Mouse (Mus musculus): ENCODE measurements around the gene Nkx1-2. TPM values are rescaled to one million over a fixed set of nuclear protein-coding genes. Genes with fewer than 3 reads are reported as not detected.

Nkx1-2 gene
- total RNA-seq, 2 experiments from 2014 or later: not detected

- no peak for ATAC-seq (replicated peaks; ENCODE audit: poor library complexity, severe bottlenecking)
Observed at GRCm38 (mm10) chr7:132572738-132573137, 26.7 kb downstream of the Nkx1-2 start.

- ATAC-seq (replicated peaks; ENCODE audit: poor library complexity, severe bottlenecking): no peak
Observed at GRCm38 (mm10) chr7:132571481-132571880, 28.0 kb downstream of the Nkx1-2 start.

GRCm38 (mm10) chr7:132570071-132570470 is 29.4 kb downstream of the Nkx1-2 start:
- ATAC-seq (replicated peaks; ENCODE audit: poor library complexity, severe bottlenecking): no peak

GRCm38 (mm10) chr7:132568817-132569216 is 30.6 kb downstream of the Nkx1-2 start:
- peak; percentile 67 for ATAC-seq (replicated peaks; ENCODE audit: poor library complexity, severe bottlenecking)

GRCm38 (mm10) chr7:132565831-132566230 is 33.6 kb downstream of the Nkx1-2 start:
- no peak for ATAC-seq (replicated peaks; ENCODE audit: poor library complexity, severe bottlenecking)

- ATAC-seq (replicated peaks; ENCODE audit: poor library complexity, severe bottlenecking): no peak
Observed at GRCm38 (mm10) chr7:132559138-132559766, 40.2 kb downstream of the Nkx1-2 start.

- no peak for ATAC-seq (replicated peaks; ENCODE audit: poor library complexity, severe bottlenecking)
Observed at GRCm38 (mm10) chr7:132558141-132558736, 41.2 kb downstream of the Nkx1-2 start.

GRCm38 (mm10) chr7:132556575-132556974 is 42.9 kb downstream of the Nkx1-2 start:
- ATAC-seq (replicated peaks; ENCODE audit: poor library complexity, severe bottlenecking): no peak

GRCm38 (mm10) chr7:132555911-132556310 is 43.5 kb downstream of the Nkx1-2 start:
- ATAC-seq (replicated peaks; ENCODE audit: poor library complexity, severe bottlenecking): no peak

GRCm38 (mm10) chr7:132554091-132554490 is 45.3 kb downstream of the Nkx1-2 start:
- no peak for ATAC-seq (replicated peaks; ENCODE audit: poor library complexity, severe bottlenecking)

GRCm38 (mm10) chr7:132551351-132552126 is 47.9 kb downstream of the Nkx1-2 start:
- peak; percentile 98 for ATAC-seq (replicated peaks; ENCODE audit: poor library complexity, severe bottlenecking)

- ATAC-seq (replicated peaks; ENCODE audit: poor library complexity, severe bottlenecking): no peak
Observed at GRCm38 (mm10) chr7:132547126-132547525, 52.3 kb downstream of the Nkx1-2 start.

Other genes starting within 250 kb of the Nkx1-2 start
- 85.2 and 105 TPM in 2 replicates for gene Oat, start 23.2 kb downstream of the Nkx1-2 start, total RNA-seq (2014; fragmentation: Nextera tagmentation)
- 97.3 and 99.4 TPM in 2 replicates for gene Oat, start 23.2 kb downstream of the Nkx1-2 start, total RNA-seq (2017)
- 11.5 and 13.8 TPM in 2 replicates for gene Lhpp, start 11.0 kb upstream of the Nkx1-2 start, total RNA-seq (2014; fragmentation: Nextera tagmentation)
- 7.3 and 9.3 TPM in 2 replicates for gene Lhpp, start 11.0 kb upstream of the Nkx1-2 start, total RNA-seq (2017)
- gene Fam53b, start 214.2 kb upstream of the Nkx1-2 start, total RNA-seq (2014; fragmentation: Nextera tagmentation): 20.1 and 27.7 TPM in 2 replicates
- 11.1 and 12.5 TPM in 2 replicates for gene Fam53b, start 214.2 kb upstream of the Nkx1-2 start, total RNA-seq (2017)

Data from granulocyte monocyte progenitor cell, adult 5-6 weeks (primary cell).